22 mouse cellular contexts compared by ENCODE assay signal in genomic region chr4:80756114-80756513, GRCm38 (mm10).
DNase-seq lines count a peak whose midpoint lies in the region; ATAC-seq and TF ChIP-seq lines count a peak whose summit lies in the region.
"Had no signal": no experiment of that assay in that cellular context is flagged by ENCODE, and none has a peak within 500 bp of the region (broad histone marks: within the 10 kb centered on the region; RNA-seq: fewer than 3 reads in every experiment).

No protein-coding gene starts in this region.

- WGBS in heart, adult 2 months, result 59% methylated on average over 2 of the region's 2 CpGs

- no peak for TF ChIP-seq EP300 in heart, adult 2 months (IDR thresholded peaks at IDR 0.05; ENCODE audit: insufficient read depth, low read depth, low read length)

- H3K27ac ChIP-seq in left cerebral cortex, adult 2 months, result peak overlapping the region; percentile 41
- H3K27ac ChIP-seq in heart, adult 2 months, result no peak overlapping the region

- TF ChIP-seq POLR2A in heart, adult 2 months (IDR thresholded peaks at IDR 0.05; ENCODE audit: insufficient read depth, low read depth, low read length), result no peak

- ATAC-seq in frontal cortex, adult (ENCODE audit: low TSS enrichment), result peak; percentile 81
- ATAC-seq: activated CD4-positive, CD25-positive, alpha-beta regulatory T cell, adult 4 months; CD4-positive, CD25-positive, alpha-beta regulatory T cell, adult 4 months; Patski had no signal

- TF ChIP-seq CTCF in left cerebral cortex, adult 2 months (IDR thresholded peaks at IDR 0.05), result no peak
- TF ChIP-seq CTCF in heart, adult 2 months (IDR thresholded peaks at IDR 0.05), result no peak

- no peak overlapping the region for H3K9ac ChIP-seq in heart, adult 2 months (ENCODE audit: low read depth, low read length)

- no peaks in the 10 kb centered on the region for H3K79me2 ChIP-seq in heart, adult 2 months (replicated peaks; ENCODE audit: control insufficient read depth, insufficient read depth, low read length)

- intact Hi-C loops in left cerebral cortex, adult 2 months (cut with DNase I), result loop anchor here (5.0 to 10.0 kb wide), 2 partner anchors 79 to 1701 kb away; no protein-coding TSS in a partner anchor
- intact Hi-C loops in heart, adult 2 months (cut with DNase I), result no loop called here

- H3K4me1 ChIP-seq in heart, adult 2 months (ENCODE audit: control insufficient read depth, insufficient read depth, low read length), result no peaks in the 10 kb centered on the region

- no peak for DNase-seq in frontal cortex, postnatal 10 days (ENCODE audit: low spot score in 2 of 2)
- DNase-seq in left cerebral cortex, adult 2 months (ENCODE audit: extremely low spot score in 1 of 2, low spot score in 2 of 2), result no peak
- DNase-seq in left cerebral cortex, adult 11 months (ENCODE audit: low spot score), result no peak
- peak; percentile 26 for DNase-seq in brain, adult 2 months (ENCODE audit: low read depth, low spot score)
- no peak for DNase-seq in heart, adult 2 months
- DNase-seq: adrenal gland, adult 2 months; adrenal gland, adult 8-10 months; adrenal gland, postnatal 10 days; adrenal gland, postnatal 14 days; adrenal gland, postnatal 25 days; adrenal gland, postnatal 36 days; B cell, adult 2 months; cerebellum, adult 11 months; cerebellum, adult 11-12 months; cerebellum, adult 18-20 months; cerebellum, adult 2 months had no signal

- no peak overlapping the region for H3K4me3 ChIP-seq in left cerebral cortex, adult 2 months
- H3K4me3 ChIP-seq in heart, adult 2 months, result no peak overlapping the region

- H3K27me3 ChIP-seq in heart, adult 2 months (ENCODE audit: control insufficient read depth, insufficient read depth, low read length), result no peaks in the 10 kb centered on the region
- H3K27me3 ChIP-seq: CH12.LX had no signal

- H3K36me3 ChIP-seq in heart, adult 2 months (ENCODE audit: control insufficient read depth, insufficient read depth, low read length), result no peaks in the 10 kb centered on the region
- H3K36me3 ChIP-seq: G1E had no signal
